Mouse (Mus musculus): ENCODE measurements around the gene Rab10. TPM values are rescaled to one million over a fixed set of nuclear protein-coding genes. Genes with fewer than 3 reads are reported as not detected.

Gene Rab10
- polyA plus RNA-seq, 1 experiment from 2014 or later, result 58.4 TPM

DNA sequence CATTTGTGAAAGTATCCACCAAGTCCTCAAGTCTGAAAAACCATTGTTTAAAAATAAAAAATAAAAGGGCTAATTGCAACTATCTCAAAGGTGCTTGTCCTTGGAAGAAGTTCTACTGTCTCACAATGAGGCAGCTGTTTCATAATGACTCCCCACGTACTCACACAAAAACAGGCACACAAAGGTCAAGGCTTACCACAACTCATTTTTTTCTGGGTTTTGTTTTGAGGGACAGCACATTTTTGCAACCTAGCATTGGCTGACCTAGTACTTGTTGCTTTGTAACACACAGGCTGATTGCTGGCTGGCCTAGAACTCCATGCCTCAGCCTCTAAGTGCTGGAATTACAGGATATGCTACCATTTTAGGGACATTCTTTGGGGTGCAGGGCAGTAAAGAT, 26.8 kb downstream of the Rab10 start:
- ATAC-seq (no peak), DNase-seq (ENCODE audit: low spot score) (no peak)
- Histone ChIP-seq H3K4me2 (replicated peaks; ENCODE audit: low read depth, low read length) (no peak overlapping the region), H3K4me3 (ENCODE audit: low read depth, low read length) (no peak overlapping the region), H3K4me1 (ENCODE audit: insufficient read depth, low read depth, low read length) (peaks cover 6% of the 10 kb centered on the region; the same call in 1 of the 2 replicates), H3K36me3 (ENCODE audit: insufficient read depth, low read length) (no peaks in the 10 kb centered on the region), H3K9me3 (ENCODE audit: low read length) (no peaks in the 10 kb centered on the region), H3K27me3 (replicated peaks; ENCODE audit: insufficient read depth, low read length) (no peaks in the 10 kb centered on the region), H3K9ac (replicated peaks; ENCODE audit: low read depth) (no peak overlapping the region), H3K27ac (ENCODE audit: low read length) (no peak overlapping the region)
- 44% methylated on average over 1 of the region's 1 CpGs for WGBS
- no peak for TF ChIP-seq EP300 (IDR thresholded peaks at IDR 0.05)
- TF ChIP-seq CTCF (IDR thresholded peaks at IDR 0.05), result no peak

DNA sequence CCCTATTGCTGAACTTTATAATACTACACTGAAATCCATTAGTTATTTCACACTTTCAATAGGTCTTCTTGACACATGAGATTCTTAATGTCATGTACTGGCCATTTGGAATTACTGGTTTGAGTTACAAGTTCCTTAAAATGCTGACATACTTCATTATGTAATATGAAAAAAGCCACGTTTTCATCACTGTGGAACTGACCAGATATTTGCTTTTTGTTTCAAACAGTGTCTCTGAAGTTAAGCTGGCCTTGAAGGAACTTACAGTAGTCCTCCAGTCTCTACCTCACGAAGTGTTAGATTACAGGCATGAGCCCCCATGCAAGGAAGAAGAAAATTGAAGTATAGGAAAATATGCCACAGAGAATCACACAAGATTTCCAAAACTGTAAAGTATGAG, 27.2 kb downstream of the Rab10 start:
- no peak overlapping the region for H3K4me3 ChIP-seq (ENCODE audit: low read depth, low read length)
- H3K36me3 ChIP-seq (ENCODE audit: insufficient read depth, low read length), result no peaks in the 10 kb centered on the region
- H3K9me3 ChIP-seq (ENCODE audit: low read length), result no peaks in the 10 kb centered on the region
- H3K4me1 ChIP-seq (ENCODE audit: insufficient read depth, low read depth, low read length), result peaks cover 6% of the 10 kb centered on the region; the same call in 1 of the 2 replicates
- no peak for ATAC-seq
- no peak overlapping the region for H3K27ac ChIP-seq (ENCODE audit: low read length)
- no peaks in the 10 kb centered on the region for H3K27me3 ChIP-seq (replicated peaks; ENCODE audit: insufficient read depth, low read length)
- H3K9ac ChIP-seq (replicated peaks; ENCODE audit: low read depth), result no peak overlapping the region
- no peak for TF ChIP-seq EP300 (IDR thresholded peaks at IDR 0.05)
- TF ChIP-seq CTCF (IDR thresholded peaks at IDR 0.05), result no peak
- DNase-seq (ENCODE audit: low spot score), result no peak
- H3K4me2 ChIP-seq (replicated peaks; ENCODE audit: low read depth, low read length), result no peak overlapping the region
- WGBS, result 57% methylated on average over 2 of the region's 2 CpGs

- DNase-seq (ENCODE audit: low spot score) (peak; percentile 24), ATAC-seq (0 out of 2 replicates have a peak, but pooled peaks have one; percentile 40)
- H3K4me1 ChIP-seq (ENCODE audit: insufficient read depth, low read depth, low read length), result peaks cover 3% of the 10 kb centered on the region; the same call in 1 of the 2 replicates
- no peaks in the 10 kb centered on the region for H3K36me3 ChIP-seq (ENCODE audit: insufficient read depth, low read length)
- no peak overlapping the region for H3K9ac ChIP-seq (replicated peaks; ENCODE audit: low read depth)
- no peak overlapping the region for H3K27ac ChIP-seq (ENCODE audit: low read length)
- H3K4me2 ChIP-seq (replicated peaks; ENCODE audit: low read depth, low read length), result no peak overlapping the region
- no peaks in the 10 kb centered on the region for H3K9me3 ChIP-seq (ENCODE audit: low read length)
- 46% methylated on average over 2 of the region's 2 CpGs for WGBS
- no peaks in the 10 kb centered on the region for H3K27me3 ChIP-seq (replicated peaks; ENCODE audit: insufficient read depth, low read length)
- H3K4me3 ChIP-seq (ENCODE audit: low read depth, low read length), result no peak overlapping the region
- TF ChIP-seq EP300 (IDR thresholded peaks at IDR 0.05) (no peak), CTCF (IDR thresholded peaks at IDR 0.05) (no peak)
Observed at GRCm38 (mm10) chr12:3278880-3279339, 30.9 kb downstream of the Rab10 start.

DNA sequence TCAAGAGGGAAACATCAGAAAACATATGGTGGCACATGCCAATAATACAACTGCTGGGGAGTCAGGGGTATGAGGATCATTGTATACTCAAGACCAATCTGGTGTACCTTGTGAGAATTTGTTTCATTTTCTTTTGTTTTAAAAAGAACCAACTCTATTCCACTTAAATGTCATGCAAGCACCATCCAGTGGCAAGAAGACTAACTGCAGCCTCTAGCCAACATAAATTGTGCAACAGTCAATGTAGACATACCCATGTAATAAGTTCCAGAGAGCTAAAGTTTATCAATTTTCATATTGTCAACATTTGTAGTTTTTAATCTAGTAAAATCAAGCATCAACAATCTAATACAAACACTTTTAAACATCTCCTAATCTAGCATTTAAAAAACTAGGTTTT, 39.0 kb downstream of the Rab10 start:
- TF ChIP-seq EP300 (IDR thresholded peaks at IDR 0.05) (no peak), CTCF (IDR thresholded peaks at IDR 0.05) (peak; percentile 28)
- DNase-seq (ENCODE audit: low spot score), result peak; percentile 23
- H3K27me3 ChIP-seq (replicated peaks; ENCODE audit: insufficient read depth, low read length), result no peaks in the 10 kb centered on the region

GRCm38 (mm10) chr12:3267397-3267796, 42.4 kb downstream of the Rab10 start:
- no peak overlapping the region for H3K9ac ChIP-seq (replicated peaks; ENCODE audit: low read depth)
- no peak overlapping the region for H3K4me3 ChIP-seq (ENCODE audit: low read depth, low read length)

More for the DNA sequence above, 39.0 kb downstream of the Rab10 start:
- H3K4me2 ChIP-seq (replicated peaks; ENCODE audit: low read depth, low read length), result no peak overlapping the region
- no peak for ATAC-seq
- H3K4me1 ChIP-seq (ENCODE audit: insufficient read depth, low read depth, low read length), result no peaks in the 10 kb centered on the region
- H3K27ac ChIP-seq (ENCODE audit: low read length), result no peak overlapping the region
- H3K9ac ChIP-seq (replicated peaks; ENCODE audit: low read depth), result no peak overlapping the region
- no peak overlapping the region for H3K4me3 ChIP-seq (ENCODE audit: low read depth, low read length)
- no peaks in the 10 kb centered on the region for H3K9me3 ChIP-seq (ENCODE audit: low read length)
- H3K36me3 ChIP-seq (ENCODE audit: insufficient read depth, low read length), result no peaks in the 10 kb centered on the region

GRCm38 (mm10) chr12:3265188-3265587, 44.6 kb downstream of the Rab10 start:
- H3K27me3 ChIP-seq (replicated peaks; ENCODE audit: insufficient read depth, low read length), result no peaks in the 10 kb centered on the region
- no peak overlapping the region for H3K4me2 ChIP-seq (replicated peaks; ENCODE audit: low read depth, low read length)
- no peak for DNase-seq (ENCODE audit: low spot score)
- no peaks in the 10 kb centered on the region for H3K9me3 ChIP-seq (ENCODE audit: low read length)
- no peaks in the 10 kb centered on the region for H3K4me1 ChIP-seq (ENCODE audit: insufficient read depth, low read depth, low read length)
- H3K27ac ChIP-seq (ENCODE audit: low read length), result no peak overlapping the region
- H3K9ac ChIP-seq (replicated peaks; ENCODE audit: low read depth), result no peak overlapping the region
- 88% methylated on average over 2 of the region's 2 CpGs for WGBS
- ATAC-seq, result no peak
- H3K4me3 ChIP-seq (ENCODE audit: low read depth, low read length), result no peak overlapping the region
- H3K36me3 ChIP-seq (ENCODE audit: insufficient read depth, low read length), result no peaks in the 10 kb centered on the region
- TF ChIP-seq EP300 (IDR thresholded peaks at IDR 0.05), result no peak
- TF ChIP-seq CTCF (IDR thresholded peaks at IDR 0.05), result no peak

More at GRCm38 (mm10) chr12:3267397-3267796, 42.4 kb downstream of the Rab10 start:
- no peaks in the 10 kb centered on the region for H3K36me3 ChIP-seq (ENCODE audit: insufficient read depth, low read length)
- no peaks in the 10 kb centered on the region for H3K4me1 ChIP-seq (ENCODE audit: insufficient read depth, low read depth, low read length)
- no peaks in the 10 kb centered on the region for H3K27me3 ChIP-seq (replicated peaks; ENCODE audit: insufficient read depth, low read length)
- WGBS, result 89% methylated on average over 2 of the region's 2 CpGs
- no peak for TF ChIP-seq CTCF (IDR thresholded peaks at IDR 0.05)
- TF ChIP-seq EP300 (IDR thresholded peaks at IDR 0.05), result no peak
- DNase-seq (ENCODE audit: low spot score), result no peak
- ATAC-seq, result no peak
- H3K27ac ChIP-seq (ENCODE audit: low read length), result no peak overlapping the region
- no peaks in the 10 kb centered on the region for H3K9me3 ChIP-seq (ENCODE audit: low read length)
- H3K4me2 ChIP-seq (replicated peaks; ENCODE audit: low read depth, low read length), result no peak overlapping the region

GRCm38 (mm10) chr12:3264449-3264848, 45.3 kb downstream of the Rab10 start:
- no peaks in the 10 kb centered on the region for H3K9me3 ChIP-seq (ENCODE audit: low read length)
- no peaks in the 10 kb centered on the region for H3K27me3 ChIP-seq (replicated peaks; ENCODE audit: insufficient read depth, low read length)
- no peak overlapping the region for H3K9ac ChIP-seq (replicated peaks; ENCODE audit: low read depth)
- H3K4me2 ChIP-seq (replicated peaks; ENCODE audit: low read depth, low read length), result no peak overlapping the region
- H3K36me3 ChIP-seq (ENCODE audit: insufficient read depth, low read length), result no peaks in the 10 kb centered on the region
- no peak for TF ChIP-seq EP300 (IDR thresholded peaks at IDR 0.05)
- TF ChIP-seq CTCF (IDR thresholded peaks at IDR 0.05), result no peak
- H3K4me3 ChIP-seq (ENCODE audit: low read depth, low read length), result no peak overlapping the region
- H3K27ac ChIP-seq (ENCODE audit: low read length), result no peak overlapping the region
- no peak for ATAC-seq
- no peaks in the 10 kb centered on the region for H3K4me1 ChIP-seq (ENCODE audit: insufficient read depth, low read depth, low read length)
- 53% methylated on average over 2 of the region's 2 CpGs for WGBS
- DNase-seq (ENCODE audit: low spot score), result no peak

Measured in lung, postnatal 0 days (tissue).